Mouse (Mus musculus): ENCODE results near the gene Rimkla. TPM values are rescaled to one million over a fixed set of nuclear protein-coding genes. Genes with fewer than 3 reads are reported as not detected.

The Rimkla gene
- 2.1 TPM for total RNA-seq (2023)

DNA sequence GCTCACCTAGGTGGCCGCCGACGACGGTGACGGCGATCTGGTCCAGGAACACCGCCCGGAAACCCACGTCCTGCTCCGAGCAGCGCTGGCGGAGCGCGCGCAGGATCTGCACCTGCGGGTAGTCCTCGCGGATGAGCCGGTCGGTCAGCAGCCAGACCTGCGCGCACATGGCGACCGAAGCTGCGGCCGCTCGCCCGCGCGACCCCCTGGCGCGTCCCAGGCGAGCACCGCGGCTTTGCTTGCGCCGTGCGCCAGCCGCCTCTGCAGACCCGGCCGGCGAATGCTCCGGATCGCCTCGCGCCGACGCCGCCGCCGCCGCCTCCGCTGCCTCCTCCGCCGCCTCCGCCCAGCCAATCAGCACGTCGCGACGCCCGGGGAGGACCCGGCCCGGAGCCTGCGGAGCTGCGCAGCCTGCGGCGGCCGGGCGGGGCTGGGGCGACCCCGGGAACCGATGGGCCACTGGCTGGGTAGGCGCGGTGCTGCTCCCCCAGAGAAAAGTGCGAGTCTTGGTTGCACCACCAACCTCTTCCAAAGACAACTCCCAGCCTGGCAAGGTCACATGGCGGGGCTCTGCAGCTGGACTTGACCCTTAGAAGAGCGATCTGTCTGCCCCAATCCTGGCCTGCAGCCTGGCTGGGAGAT, at the start of gene Rimkla:
TSS of gene Rimkla (minus strand) at position 338 of the 642 bp plus-strand sequence.

DNA sequence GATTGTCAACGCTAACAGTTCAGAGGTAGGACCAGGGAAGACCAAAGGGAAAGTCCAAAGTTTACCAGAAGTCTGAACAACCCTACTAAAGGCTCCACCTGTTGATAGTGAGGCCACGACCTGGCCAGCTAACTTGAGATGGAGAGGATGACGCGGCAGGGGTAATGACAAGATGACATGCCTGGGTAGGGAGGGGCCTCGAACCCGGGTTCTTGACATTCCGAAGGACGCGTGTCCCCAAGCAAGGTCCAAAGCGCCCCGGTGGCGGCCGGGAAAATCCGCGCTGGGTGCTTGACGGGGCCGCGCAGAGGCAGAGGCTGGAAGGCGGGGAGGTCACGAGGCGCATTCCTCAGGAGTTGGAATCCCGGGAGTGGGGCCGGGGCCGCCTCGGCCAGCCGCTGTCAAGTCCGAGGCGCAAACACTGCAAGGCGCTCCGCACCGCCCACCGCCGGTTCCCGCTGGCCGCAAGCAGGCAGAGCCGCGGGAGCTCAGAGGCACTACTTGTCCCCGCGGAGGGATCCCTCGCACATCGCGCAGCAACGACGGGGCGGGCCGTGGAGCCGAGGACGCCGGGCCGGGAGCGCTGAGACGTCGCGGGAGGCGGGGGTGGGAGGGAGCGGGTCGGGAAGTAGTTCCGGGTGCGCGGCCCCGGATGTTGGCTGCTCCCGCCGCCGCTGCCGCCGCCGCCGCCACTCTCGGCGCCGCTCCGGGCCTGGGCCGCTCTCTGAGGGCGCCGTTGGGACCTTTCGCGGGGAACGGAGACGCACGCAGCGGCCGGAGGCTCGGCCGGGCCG, 46.8 kb upstream of the Rimkla start, which contains the start of gene Frg2f1:
TSS of gene Frg2f1 (minus strand) at position 499 of the 794 bp plus-strand sequence.

DNA sequence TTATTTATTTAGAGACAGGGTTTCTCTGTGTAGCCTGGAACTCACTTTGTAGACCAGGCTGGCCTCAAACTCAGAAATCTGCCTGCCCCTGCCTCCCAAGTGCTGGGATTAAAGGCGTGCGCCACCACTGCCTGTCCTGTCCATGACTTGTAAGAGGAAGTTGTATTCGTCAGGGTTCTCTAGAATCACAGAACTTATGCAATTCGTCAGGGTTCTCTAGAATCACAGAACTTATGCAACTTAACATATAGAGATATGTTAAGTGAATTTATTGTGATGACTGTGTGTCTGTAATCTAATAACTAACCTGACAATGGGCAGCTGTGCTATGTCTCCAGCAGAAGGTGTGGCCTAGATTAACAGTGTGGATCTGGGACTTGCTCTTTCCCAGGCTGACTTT, 44.2 kb upstream of the Rimkla start, which contains the start of gene Foxj3:
TSS of gene Foxj3 (plus strand) at position 390 of the 400 bp plus-strand sequence.

DNA sequence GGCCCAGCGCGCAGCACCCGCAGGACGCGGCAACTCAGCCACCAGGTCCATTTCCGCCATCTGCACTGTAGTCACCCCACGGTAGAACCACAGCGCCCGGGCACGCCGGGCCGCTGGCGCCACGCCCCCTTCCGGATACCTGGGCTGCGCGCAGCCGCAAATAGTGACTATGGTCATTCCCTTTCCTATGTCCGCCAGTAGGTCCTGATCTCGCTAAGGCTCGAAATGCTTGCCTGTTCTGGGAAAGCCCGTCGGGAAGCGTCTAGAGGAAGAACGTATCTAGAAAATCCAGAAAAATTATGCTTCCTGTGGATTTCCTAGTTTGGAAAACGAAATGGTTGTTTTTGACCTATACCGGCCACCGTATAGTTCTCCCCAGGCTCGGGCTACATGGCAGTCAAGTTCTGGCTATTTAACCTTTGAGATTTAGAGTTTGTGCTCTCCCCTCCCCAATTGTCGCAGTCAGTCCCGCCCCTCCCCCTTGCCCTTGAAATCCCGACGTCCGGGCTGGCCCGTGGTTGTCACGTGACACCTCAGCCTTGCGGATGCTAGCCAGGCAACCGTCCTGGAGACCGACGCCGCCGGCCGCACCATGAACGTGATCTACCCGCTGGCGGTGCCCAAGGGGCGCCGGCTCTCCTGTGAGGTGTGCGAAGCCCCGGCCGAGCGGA, 70.0 kb downstream of the Rimkla start, which contains the start of the genes Ppcs and Zmynd12:
TSS of gene Ppcs (minus strand) at position 127 of the 671 bp plus-strand sequence.
TSS of gene Zmynd12 (plus strand) at position 521 of the 671 bp plus-strand sequence.

Other genes starting within 250 kb of the Rimkla start
- gene Cldn19, start 237.2 kb downstream of the Rimkla start, total RNA-seq (2023): not detected
- gene Ybx1, start 198.0 kb downstream of the Rimkla start, total RNA-seq (2023): 337 TPM
- 22.0 TPM for gene Ppih, start 172.1 kb downstream of the Rimkla start, total RNA-seq (2023)
- gene Ccdc30, start 77.1 kb downstream of the Rimkla start, total RNA-seq (2023): 4.3 TPM
- gene Ppcs, start 70.2 kb downstream of the Rimkla start, total RNA-seq (2023): 7.0 TPM
- 0.38 TPM for gene Zmynd12, start 69.8 kb downstream of the Rimkla start, total RNA-seq (2023)
- gene Foxj3, start 44.4 kb upstream of the Rimkla start, total RNA-seq (2023): 95.7 TPM
- 8.5 TPM for gene Frg2f1, start 46.9 kb upstream of the Rimkla start, total RNA-seq (2023)
- gene Guca2a, start 145.1 kb upstream of the Rimkla start, total RNA-seq (2023): 3.2 TPM
- gene Guca2b, start 166.3 kb upstream of the Rimkla start, total RNA-seq (2023): not detected
- 8.1 TPM for gene Hivep3, start 241.2 kb upstream of the Rimkla start, total RNA-seq (2023)